Mouse (Mus musculus): ENCODE results near the gene Aasdhppt.

DNA sequence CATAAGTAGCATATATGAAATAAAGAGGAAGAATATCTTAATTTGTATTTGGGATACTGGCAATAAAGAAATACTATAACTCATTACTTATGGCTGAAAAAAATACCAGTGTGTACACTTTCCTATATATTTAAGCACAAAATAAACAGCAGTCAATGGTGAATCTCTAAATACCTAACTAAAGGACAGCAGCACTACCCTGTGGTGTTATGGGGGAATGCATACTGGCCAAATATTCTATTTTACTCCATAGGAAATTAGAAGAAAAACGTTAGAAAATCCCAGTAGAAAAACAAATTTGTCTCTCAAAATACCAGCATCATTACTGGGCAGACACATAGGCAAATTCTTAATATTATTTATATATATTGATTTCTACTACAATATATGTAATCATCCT, 4.4 kb downstream of the Aasdhppt start:
- TF ChIP-seq GATA1 (IDR thresholded peaks at IDR 0.05; ENCODE audit: borderline replicate concordance, low read length): no peak
- TF ChIP-seq FLI1 (IDR thresholded peaks at IDR 0.05; ENCODE audit: low read length): no peak
